Mouse (Mus musculus) thymus, postnatal 25 days (tissue): ENCODE data around the gene Patj.

Experiments
- DNase-seq: peaks from one replicate; pipeline ENCODE4 v3.0.0; 2022

Gene Patj

GRCm38 (mm10) chr4:98739753-98740152, 344.2 kb downstream of the Patj start:
- DNase-seq: no peak

- no peak for DNase-seq
Observed at GRCm38 (mm10) chr4:98743209-98743905, 347.8 kb downstream of the Patj start.

GRCm38 (mm10) chr4:98743906-98744210, 348.3 kb downstream of the Patj start:
- no peak for DNase-seq

- no peak for DNase-seq
Observed at GRCm38 (mm10) chr4:98754456-98754855, 358.9 kb downstream of the Patj start.

- DNase-seq: no peak
Observed at GRCm38 (mm10) chr4:98756141-98756540, 360.6 kb downstream of the Patj start.

- DNase-seq: no peak
Observed at GRCm38 (mm10) chr4:98758012-98758821, 362.6 kb downstream of the Patj start.

GRCm38 (mm10) chr4:98758872-98759518, 363.4 kb downstream of the Patj start:
- DNase-seq: no peak

- DNase-seq: no peak
Observed at GRCm38 (mm10) chr4:98767134-98768133, 371.8 kb downstream of the Patj start.
